Mouse (Mus musculus): ENCODE data around the gene Bcar3. TPM values are rescaled to one million over a fixed set of nuclear protein-coding genes. Genes with fewer than 3 reads are reported as not detected.
A peak's percentile ranks its signal among the peaks of the same experiment; 100 is the strongest.

Gene Bcar3
- total RNA-seq, 2 experiments from 2014 or later, result 14.7 to 15.4 TPM

GRCm38 (mm10) chr3:122461512-122461881 is 167.6 kb downstream of the Bcar3 start:
- DNase-seq (ENCODE audit: extremely low spot score in 1 of 2, low spot score in 2 of 2), result no peak
- intact Hi-C loops (cut with DNase I), result loop anchor here (5.0 kb wide), 1 partner anchor 176 kb away; no protein-coding TSS in a partner anchor
- H3K27ac ChIP-seq, result peak overlapping the region; percentile 66
- H3K4me3 ChIP-seq, result no peak overlapping the region
- TF ChIP-seq CTCF (IDR thresholded peaks at IDR 0.05), result no peak

GRCm38 (mm10) chr3:122461932-122462871 is 168.3 kb downstream of the Bcar3 start:
- H3K27ac ChIP-seq, result peak overlapping the region; percentile 66

GRCm38 (mm10) chr3:122463166-122463565 is 169.2 kb downstream of the Bcar3 start:
- TF ChIP-seq CTCF (IDR thresholded peaks at IDR 0.05), result no peak
- intact Hi-C loops (cut with DNase I), result loop anchor here (5.0 kb wide), 1 partner anchor 174 kb away; no protein-coding TSS in a partner anchor
- no peak for DNase-seq (ENCODE audit: extremely low spot score in 1 of 2, low spot score in 2 of 2)
- Histone ChIP-seq H3K27ac (no peak overlapping the region), H3K4me3 (no peak overlapping the region)

More at GRCm38 (mm10) chr3:122461932-122462871, 168.3 kb downstream of the Bcar3 start:
- TF ChIP-seq CTCF (IDR thresholded peaks at IDR 0.05), result peak; percentile 36
- peak overlapping the region; percentile 19; the same call in 1 of the 2 replicates for H3K4me3 ChIP-seq
- DNase-seq (ENCODE audit: extremely low spot score in 1 of 2, low spot score in 2 of 2), result peak in 1 of 2 experiments; percentile 17
- intact Hi-C loops (cut with DNase I), result loop anchor here (5.0 kb wide), 1 partner anchor 175 kb away; no protein-coding TSS in a partner anchor

- no peak overlapping the region for H3K27ac ChIP-seq
- intact Hi-C loops (cut with DNase I), result loop anchor here (1.0 to 5.0 kb wide), 2 partner anchors 154 to 169 kb away; no protein-coding TSS in a partner anchor
- peak; percentile 95 for TF ChIP-seq CTCF (IDR thresholded peaks at IDR 0.05)
- peak in 1 of 2 experiments; percentile 31 for DNase-seq (ENCODE audit: extremely low spot score in 1 of 2, low spot score in 2 of 2)
- no peak overlapping the region for H3K4me3 ChIP-seq
Observed at GRCm38 (mm10) chr3:122466100-122466730, 172.3 kb downstream of the Bcar3 start.

GRCm38 (mm10) chr3:122467977-122468376 is 174.0 kb downstream of the Bcar3 start:
- DNase-seq (ENCODE audit: extremely low spot score in 1 of 2, low spot score in 2 of 2), result no peak
- intact Hi-C loops (cut with DNase I), result loop anchor here (5.0 kb wide), 1 partner anchor 171 kb away; no protein-coding TSS in a partner anchor
- Histone ChIP-seq H3K4me3 (no peak overlapping the region), H3K27ac (no peak overlapping the region)
- peak; percentile 63 for TF ChIP-seq CTCF (IDR thresholded peaks at IDR 0.05)

- intact Hi-C loops (cut with DNase I), result no loop called here
- no peak overlapping the region for H3K4me3 ChIP-seq
Observed at GRCm38 (mm10) chr3:122470326-122471016, 176.5 kb downstream of the Bcar3 start.

GRCm38 (mm10) chr3:122471017-122471721 is 177.2 kb downstream of the Bcar3 start:
- Histone ChIP-seq H3K27ac (peak overlapping the region; percentile 71), H3K4me3 (no peak overlapping the region)
- DNase-seq (ENCODE audit: extremely low spot score in 1 of 2, low spot score in 2 of 2), result no peak
- intact Hi-C loops (cut with DNase I), result no loop called here
- TF ChIP-seq CTCF (IDR thresholded peaks at IDR 0.05), result no peak

More at GRCm38 (mm10) chr3:122470326-122471016, 176.5 kb downstream of the Bcar3 start:
- DNase-seq (ENCODE audit: extremely low spot score in 1 of 2, low spot score in 2 of 2), result no peak
- no peak overlapping the region for H3K27ac ChIP-seq
- no peak for TF ChIP-seq CTCF (IDR thresholded peaks at IDR 0.05)

- no peak for TF ChIP-seq CTCF (IDR thresholded peaks at IDR 0.05)
- Histone ChIP-seq H3K27ac (peak overlapping the region; percentile 71), H3K4me3 (no peak overlapping the region)
- intact Hi-C loops (cut with DNase I), result no loop called here
- DNase-seq (ENCODE audit: extremely low spot score in 1 of 2, low spot score in 2 of 2), result no peak
Observed at GRCm38 (mm10) chr3:122472412-122472811, 178.5 kb downstream of the Bcar3 start.

GRCm38 (mm10) chr3:122473523-122474034 is 179.6 kb downstream of the Bcar3 start:
- no peak for TF ChIP-seq CTCF (IDR thresholded peaks at IDR 0.05)
- H3K27ac ChIP-seq, result peak overlapping the region; percentile 64
- no peak overlapping the region for H3K4me3 ChIP-seq
- intact Hi-C loops (cut with DNase I), result no loop called here
- no peak for DNase-seq (ENCODE audit: extremely low spot score in 1 of 2, low spot score in 2 of 2)

- no peak for DNase-seq (ENCODE audit: extremely low spot score in 1 of 2, low spot score in 2 of 2)
- H3K27ac ChIP-seq, result peak overlapping the region; percentile 64
- no peak for TF ChIP-seq CTCF (IDR thresholded peaks at IDR 0.05)
Observed at GRCm38 (mm10) chr3:122474067-122474466, 180.1 kb downstream of the Bcar3 start.

GRCm38 (mm10) chr3:122474796-122475195 is 180.9 kb downstream of the Bcar3 start:
- no peak overlapping the region for H3K4me3 ChIP-seq
- TF ChIP-seq CTCF (IDR thresholded peaks at IDR 0.05), result no peak
- intact Hi-C loops (cut with DNase I), result no loop called here

More at GRCm38 (mm10) chr3:122474067-122474466, 180.1 kb downstream of the Bcar3 start:
- intact Hi-C loops (cut with DNase I), result no loop called here
- H3K4me3 ChIP-seq, result no peak overlapping the region

More at GRCm38 (mm10) chr3:122474796-122475195, 180.9 kb downstream of the Bcar3 start:
- DNase-seq (ENCODE audit: extremely low spot score in 1 of 2, low spot score in 2 of 2), result no peak
- H3K27ac ChIP-seq, result peak overlapping the region; percentile 70
